Mouse (Mus musculus): Measurements from ENCODE around the gene Irf2bp1.

GRCm38 (mm10) chr7:18962171-18962792 lies 41.6 kb upstream of the Irf2bp1 start:
- TF ChIP-seq POLR2A (IDR thresholded peaks at IDR 0.05; ENCODE audit: insufficient read length, low read depth) (no peak), USF1 (IDR thresholded peaks at IDR 0.05; ENCODE audit: low read depth) (no peak), MAX (IDR thresholded peaks at IDR 0.05; ENCODE audit: low read depth) (no peak), POLR2AphosphoS2 (IDR thresholded peaks at IDR 0.05; ENCODE audit: insufficient read length, low read depth) (no peak), MYOD1 (IDR thresholded peaks at IDR 0.05; ENCODE audit: control insufficient read depth in 1 of 3, insufficient read length in 2 of 3, low read depth in 2 of 3) (no peak), REST (IDR thresholded peaks at IDR 0.05; ENCODE audit: insufficient read depth, insufficient read length) (no peak)
